Mouse (Mus musculus) monocyte, adult 2 months (primary cell): ENCODE results near the gene Fgb.

Experiments used
- DNase-seq, 2 experiments: peaks; one replicate each; pipeline ENCODE4 v3.0.0; 2022; ENCODE audit warnings: low spot score in 2 of 2, low read depth in 1 of 2

Fgb gene

GRCm38 (mm10) chr3:83027546-83028251, 22.0 kb downstream of the Fgb start:
- DNase-seq, result no peak

- DNase-seq, result no peak
Observed at GRCm38 (mm10) chr3:83025475-83026301, 24.0 kb downstream of the Fgb start, which contains the start of gene Fga. Fga (plus strand) TSS chr3:83026076.

GRCm38 (mm10) chr3:83025036-83025435, 24.6 kb downstream of the Fgb start:
- DNase-seq, result no peak

DNA sequence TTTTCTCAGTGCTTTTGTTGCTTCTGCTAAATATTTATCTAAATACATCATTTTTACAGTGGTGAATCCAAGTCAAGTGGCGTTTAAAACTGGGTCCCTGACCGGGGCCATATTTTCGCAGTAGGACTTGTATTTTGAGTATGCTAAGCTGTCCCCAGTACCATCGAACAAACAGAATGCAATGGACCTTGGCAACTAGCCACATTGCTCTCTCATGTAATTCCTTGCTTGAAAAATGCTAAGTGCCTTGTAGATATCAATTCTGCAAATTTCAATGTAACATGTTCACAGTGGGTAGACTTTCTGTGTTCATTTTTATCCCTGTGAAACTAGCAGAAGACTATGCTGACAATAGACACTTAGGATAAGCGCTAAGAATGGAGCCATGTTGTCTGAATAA, 28.5 kb downstream of the Fgb start:
- DNase-seq, result no peak

DNA sequence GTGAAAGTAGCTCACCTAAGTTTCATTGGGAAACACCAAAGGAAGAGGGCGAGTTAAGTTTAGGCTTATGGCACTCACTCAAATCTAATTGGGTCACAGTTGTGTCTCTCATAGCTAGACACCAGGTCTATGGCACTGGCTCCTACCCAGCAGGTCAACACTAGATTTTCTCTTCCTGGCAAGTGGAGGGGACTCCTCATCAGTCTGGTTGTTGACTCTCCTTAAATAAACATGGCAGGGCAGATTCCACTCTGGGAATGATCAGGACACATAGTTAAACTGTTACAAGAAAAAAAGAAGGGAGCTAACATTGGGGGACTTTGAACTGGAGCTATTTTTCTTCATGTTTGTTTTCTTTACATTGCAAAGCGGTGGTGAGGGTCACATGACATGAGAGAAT, 29.3 kb downstream of the Fgb start:
- no peak for DNase-seq

- DNase-seq, result no peak
Observed at GRCm38 (mm10) chr3:83016236-83016635, 33.4 kb downstream of the Fgb start.

- DNase-seq, result no peak
Observed at GRCm38 (mm10) chr3:83013951-83014350, 35.7 kb downstream of the Fgb start.

DNA sequence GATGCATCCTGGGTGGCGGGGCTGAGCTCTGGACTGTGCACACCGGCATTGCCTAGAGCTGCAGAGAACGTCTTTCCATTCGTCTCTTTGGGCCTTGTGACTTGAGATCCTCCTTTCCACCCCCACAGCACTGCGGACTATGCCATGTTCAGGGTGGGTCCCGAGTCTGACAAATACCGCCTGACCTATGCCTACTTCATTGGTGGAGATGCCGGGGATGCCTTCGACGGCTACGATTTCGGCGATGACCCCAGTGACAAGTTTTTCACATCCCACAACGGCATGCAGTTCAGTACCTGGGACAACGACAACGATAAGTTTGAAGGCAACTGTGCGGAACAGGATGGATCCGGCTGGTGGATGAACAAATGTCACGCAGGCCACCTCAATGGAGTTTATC, 37.0 kb downstream of the Fgb start:
- DNase-seq, result no peak

GRCm38 (mm10) chr3:83011565-83011964, 38.1 kb downstream of the Fgb start:
- no peak for DNase-seq

DNA sequence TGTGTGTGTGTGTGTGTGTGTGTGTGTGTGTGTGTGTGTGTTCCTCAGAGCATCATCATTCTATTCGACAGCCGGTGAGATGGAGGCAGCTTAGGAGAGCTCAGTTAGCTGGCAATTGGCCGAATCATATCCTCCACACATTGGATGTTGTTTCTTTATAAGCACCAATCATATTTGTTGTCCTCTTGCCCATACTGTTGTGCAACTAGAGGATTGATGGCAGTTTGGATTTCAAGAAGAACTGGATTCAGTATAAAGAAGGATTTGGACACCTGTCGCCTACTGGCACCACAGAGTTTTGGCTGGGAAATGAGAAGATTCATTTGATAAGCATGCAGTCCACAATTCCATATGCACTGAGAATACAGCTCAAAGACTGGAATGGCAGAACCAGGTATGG, 38.5 kb downstream of the Fgb start:
- DNase-seq, result no peak

- no peak for DNase-seq
Observed at GRCm38 (mm10) chr3:83010291-83010690, 39.4 kb downstream of the Fgb start.

DNA sequence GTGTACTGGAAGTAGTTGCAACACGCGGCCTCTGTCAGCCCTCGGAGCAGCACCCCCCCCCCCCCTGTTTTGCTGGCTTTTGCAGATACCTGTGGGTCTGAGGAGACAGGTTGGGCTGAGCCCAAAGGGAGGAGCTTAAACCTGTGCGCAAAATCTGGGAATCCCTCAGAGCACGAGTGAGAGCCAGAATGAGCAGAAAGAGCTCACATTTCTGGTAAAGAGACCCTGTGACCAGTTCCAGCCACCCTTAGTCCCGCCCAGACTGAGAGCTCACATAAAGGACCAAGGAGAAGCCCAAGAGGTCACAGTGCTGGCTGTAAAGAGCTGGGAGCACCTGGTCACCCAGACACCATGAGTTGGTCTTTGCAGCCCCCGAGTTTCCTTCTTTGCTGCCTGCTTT, 42.1 kb downstream of the Fgb start, which contains the start of gene Fgg:
TSS of gene Fgg (plus strand) at position 168 of the 400 bp plus-strand sequence.
- DNase-seq, result no peak

GRCm38 (mm10) chr3:83004801-83005200, 44.9 kb downstream of the Fgb start:
- DNase-seq, result no peak

GRCm38 (mm10) chr3:83003068-83003467, 46.6 kb downstream of the Fgb start:
- no peak for DNase-seq

GRCm38 (mm10) chr3:83002191-83002590, 47.5 kb downstream of the Fgb start:
- no peak for DNase-seq

- no peak for DNase-seq
Observed at GRCm38 (mm10) chr3:82999995-83000394, 49.7 kb downstream of the Fgb start.

- no peak for DNase-seq
Observed at GRCm38 (mm10) chr3:82998772-82999463, 50.7 kb downstream of the Fgb start.

GRCm38 (mm10) chr3:82996656-82997055, 53.0 kb downstream of the Fgb start:
- no peak for DNase-seq

DNA sequence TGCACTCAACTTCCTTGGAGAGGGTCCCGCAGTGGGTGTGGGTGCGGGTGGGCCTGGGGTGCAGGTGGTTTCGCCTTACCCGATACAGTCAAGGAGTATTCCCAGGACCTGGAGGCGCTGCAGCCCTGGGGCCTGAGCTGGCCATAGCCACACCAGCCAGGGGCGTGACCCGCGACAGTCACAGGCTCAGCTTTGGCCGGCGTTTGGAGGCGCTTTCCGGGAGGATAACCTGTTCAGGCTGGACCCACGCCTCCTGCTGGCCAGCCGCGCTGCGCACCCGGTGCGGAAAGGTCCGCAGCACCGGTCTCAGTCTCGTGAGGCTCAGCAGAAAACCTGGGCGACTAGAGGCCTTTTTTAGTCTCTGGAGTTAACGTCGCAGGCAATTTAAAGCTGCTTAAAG, 54.3 kb downstream of the Fgb start:
- DNase-seq, result no peak

GRCm38 (mm10) chr3:82992956-82993355, 56.7 kb downstream of the Fgb start:
- no peak for DNase-seq

DNA sequence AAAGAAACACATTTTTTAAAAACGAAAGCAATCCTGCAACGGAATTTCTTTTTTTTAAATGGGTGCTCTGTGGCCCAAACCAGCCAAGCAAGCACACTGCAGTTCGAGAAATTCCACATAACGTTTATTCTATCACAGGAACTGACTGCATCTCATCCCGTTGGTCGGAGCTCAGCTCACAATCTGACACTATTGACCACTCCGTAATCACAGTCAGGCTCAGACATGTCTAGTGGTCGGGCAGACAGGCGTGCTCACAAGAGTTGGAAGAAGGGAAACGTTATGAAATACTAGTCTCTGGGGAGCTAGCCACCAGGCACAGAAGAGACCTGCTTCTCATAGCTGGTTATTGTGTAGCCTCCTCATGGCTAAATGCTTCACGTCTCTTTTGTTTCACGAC, 57.7 kb downstream of the Fgb start:
- DNase-seq, result no peak
